Mouse (Mus musculus): ENCODE data around the gene Gm13691.
"Not testable (repeated sequence)": the region's sequence is repeated elsewhere in the genome, so short reads cannot be mapped to it uniquely, and the experiment has no call there.

Gm13691 gene

GRCm38 (mm10) chr2:84032505-84032904 lies 42.2 kb downstream of the Gm13691 start:
- no peak for DNase-seq (ENCODE audit: low read depth, low spot score)

GRCm38 (mm10) chr2:84035997-84036396 lies 45.6 kb downstream of the Gm13691 start:
- no peak for DNase-seq (ENCODE audit: low read depth, low spot score)

- peak; percentile 11 for DNase-seq (ENCODE audit: low read depth, low spot score)
These were observed 47.0 kb downstream of the Gm13691 start for GRCm38 (mm10) chr2:84037304-84037703.

GRCm38 (mm10) chr2:84037943-84038342 lies 47.6 kb downstream of the Gm13691 start:
- DNase-seq (ENCODE audit: low read depth, low spot score): not testable (repeated sequence)

GRCm38 (mm10) chr2:84039277-84039676 lies 48.9 kb downstream of the Gm13691 start:
- DNase-seq (ENCODE audit: low read depth, low spot score): no peak

All from ES-CJ7 (cell line).